Mouse (Mus musculus): ENCODE data around the gene Dph3. TPM values are rescaled to one million over a fixed set of nuclear protein-coding genes. Genes with fewer than 3 reads are reported as not detected.

Dph3 gene
- total RNA-seq, 2 experiments from 2014 or later, result 35.2 to 36.2 TPM

Other genes starting within 250 kb of the Dph3 start
- 1 to 10 TPM; 2.0 to 2.4 TPM for gene Galnt15, start 56.7 kb downstream of the Dph3 start, total RNA-seq (2021)
- gene Oxnad1, start 355 bp downstream of the Dph3 start, total RNA-seq (2021), result 10 to 100 TPM; 15.1 to 15.5 TPM
- gene Msmb, start 56.3 kb upstream of the Dph3 start, total RNA-seq (2021), result not detected
- gene Ncoa4, start 74.1 kb upstream of the Dph3 start, total RNA-seq (2021), result 100 to 1,000 TPM; 107 to 112 TPM
- gene Timm23, start 116.2 kb upstream of the Dph3 start, total RNA-seq (2021), result 10 to 100 TPM; 72.7 to 74.1 TPM
- 10 to 100 TPM; 39.2 to 47.4 TPM for gene Parg, start 116.2 kb upstream of the Dph3 start, total RNA-seq (2021)
- 100 to 1,000 TPM; 103 to 111 TPM for gene Ogdhl, start 236.3 kb upstream of the Dph3 start, total RNA-seq (2021)

Data from layer of hippocampus, adult 18-20 months (tissue).